Comparison of ENCODE assay signal across 26 mouse cellular contexts in the genomic region with DNA sequence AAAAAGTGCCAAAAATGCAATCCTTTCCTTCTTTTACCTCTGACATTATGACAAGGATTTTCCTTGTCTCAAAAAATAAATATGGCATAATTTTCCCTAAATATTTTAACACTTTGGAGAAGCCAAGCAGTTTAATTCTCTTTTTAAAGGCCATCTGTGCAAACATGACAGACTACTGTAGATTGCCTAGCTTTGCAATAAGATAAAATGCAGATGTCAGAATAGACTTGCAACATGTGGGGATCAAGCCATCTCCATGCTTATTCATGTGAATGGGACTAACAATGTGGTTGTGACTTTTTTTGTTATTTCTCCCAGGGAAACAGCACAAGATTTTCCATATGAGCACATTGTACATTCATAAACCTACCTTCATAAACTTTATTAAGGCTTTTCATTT.
"Had no signal": no experiment of that assay in that cellular context is flagged by ENCODE, and none has a peak within 500 bp of the region (broad histone marks: within the 10 kb centered on the region; RNA-seq: fewer than 3 reads in every experiment).

No protein-coding gene starts in this region.

- H3K27ac ChIP-seq: gastrocnemius, adult 2 months; heart, embryonic 10.5 days; hindbrain, embryonic 10.5 days; hindbrain, embryonic 12.5 days; hindbrain, embryonic 14.5 days; intestine, embryonic 15.5 days; limb, embryonic 13.5 days; limb, embryonic 15.5 days; liver, embryonic 12.5 days; liver, embryonic 14.5 days had no signal

- ATAC-seq: hindbrain, embryonic 16.5 days; inflammation-experienced regulatory T-cells, adult 6 months; intestine, embryonic 15.5 days; intestine, postnatal 0 days; liver, embryonic 12.5 days had no signal

- H3K9ac ChIP-seq: heart, embryonic 12.5 days; hindbrain, embryonic 12.5 days; hindbrain, embryonic 14.5 days; intestine, embryonic 15.5 days; limb, embryonic 13.5 days; limb, embryonic 15.5 days; liver, embryonic 12.5 days; liver, embryonic 14.5 days had no signal

- H3K9me3 ChIP-seq: heart, embryonic 10.5 days; heart, embryonic 12.5 days; hindbrain, embryonic 10.5 days; hindbrain, embryonic 12.5 days; intestine, embryonic 15.5 days; limb, embryonic 13.5 days; limb, embryonic 15.5 days; liver, embryonic 12.5 days had no signal

- H3K4me1 ChIP-seq: heart, embryonic 10.5 days; heart, embryonic 12.5 days; hindbrain, embryonic 10.5 days; hindbrain, embryonic 12.5 days; intestine, embryonic 15.5 days; limb, embryonic 13.5 days; limb, embryonic 15.5 days; liver, embryonic 12.5 days had no signal

- H3K27me3 ChIP-seq: heart, embryonic 12.5 days; hindbrain, embryonic 12.5 days; intestine, embryonic 15.5 days; limb, embryonic 13.5 days; limb, embryonic 15.5 days; liver, embryonic 12.5 days had no signal

- H3K4me3 ChIP-seq: gastrocnemius, adult 2 months; heart, embryonic 10.5 days; heart, embryonic 12.5 days; hindbrain, embryonic 10.5 days; hindbrain, embryonic 12.5 days; intestine, embryonic 15.5 days; limb, embryonic 13.5 days; limb, embryonic 15.5 days; liver, embryonic 12.5 days had no signal

- H3K4me2 ChIP-seq: heart, embryonic 12.5 days; hindbrain, embryonic 12.5 days; hindbrain, embryonic 14.5 days; intestine, embryonic 15.5 days; limb, embryonic 13.5 days; limb, embryonic 15.5 days; liver, embryonic 12.5 days had no signal

- DNase-seq: gastrocnemius, adult 2 months; gastrocnemius, postnatal 10 days; gastrocnemius, postnatal 25 days; heart, adult 18-20 months; heart, postnatal 10 days; heart, postnatal 4 days; kidney, adult 18-20 months; kidney, adult 8-10 months; kidney, postnatal 10 days; kidney, postnatal 25 days; layer of hippocampus, adult 9-11 months; layer of hippocampus, postnatal 36 days; left cerebral cortex, postnatal 4 days had no signal

- H3K36me3 ChIP-seq: heart, embryonic 10.5 days; heart, embryonic 12.5 days; hindbrain, embryonic 10.5 days; hindbrain, embryonic 12.5 days; intestine, embryonic 15.5 days; limb, embryonic 13.5 days; limb, embryonic 15.5 days; liver, embryonic 12.5 days had no signal
